20 mouse cellular contexts compared by ENCODE assay signal in the genomic region with DNA sequence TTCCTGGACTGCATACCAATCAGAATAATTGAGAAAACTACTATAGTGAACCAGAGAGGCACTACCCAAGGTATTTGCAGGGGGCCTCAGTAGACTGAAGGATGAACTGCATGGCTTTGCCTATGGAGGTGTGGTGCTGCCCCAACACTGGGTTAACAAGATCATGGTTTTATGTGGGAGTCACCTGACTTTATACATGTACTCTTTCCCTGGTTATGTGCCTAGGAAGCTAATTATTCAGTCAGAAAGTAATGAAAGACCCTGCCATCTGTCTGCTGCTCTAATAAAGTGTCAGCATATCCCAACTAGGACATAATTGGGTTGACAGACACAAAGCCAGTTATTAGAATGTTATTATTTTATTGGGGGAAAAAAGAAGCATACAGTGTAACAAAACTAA.
A peak's percentile ranks its signal among the peaks of the same experiment; 100 is the strongest.
DNase-seq lines count a peak whose midpoint lies in the region; ATAC-seq and TF ChIP-seq lines count a peak whose summit lies in the region.
"Had no signal": no experiment of that assay in that cellular context is flagged by ENCODE, and none has a peak within 500 bp of the region (broad histone marks: within the 10 kb centered on the region; RNA-seq: fewer than 3 reads in every experiment).

No protein-coding gene starts in this region.

- no peaks in the 10 kb centered on the region for H3K27me3 ChIP-seq in forebrain, embryonic 12.5 days
- no peaks in the 10 kb centered on the region for H3K27me3 ChIP-seq in forebrain, embryonic 11.5 days (ENCODE audit: control insufficient read depth, insufficient read depth, low read length)
- H3K27me3 ChIP-seq in hindbrain, embryonic 15.5 days: no peaks in the 10 kb centered on the region
- H3K27me3 ChIP-seq in hindbrain, postnatal 0 days (ENCODE audit: insufficient read depth, low read length): no peaks in the 10 kb centered on the region
- H3K27me3 ChIP-seq in forebrain, postnatal 0 days (ENCODE audit: insufficient read depth, low read length): no peaks in the 10 kb centered on the region
- H3K27me3 ChIP-seq: heart, embryonic 12.5 days; Patski had no signal

- no peak overlapping the region for H3K9ac ChIP-seq in forebrain, embryonic 12.5 days
- no peak overlapping the region for H3K9ac ChIP-seq in forebrain, embryonic 11.5 days (ENCODE audit: low read length)
- no peak overlapping the region for H3K9ac ChIP-seq in hindbrain, embryonic 15.5 days
- H3K9ac ChIP-seq in hindbrain, postnatal 0 days (replicated peaks; ENCODE audit: low read length): no peak overlapping the region
- no peak overlapping the region for H3K9ac ChIP-seq in forebrain, postnatal 0 days
- H3K9ac ChIP-seq: heart, embryonic 12.5 days had no signal

- H3K36me3 ChIP-seq in forebrain, embryonic 12.5 days (replicated peaks): no peaks in the 10 kb centered on the region
- no peaks in the 10 kb centered on the region for H3K36me3 ChIP-seq in forebrain, embryonic 11.5 days (ENCODE audit: control insufficient read depth, insufficient read depth, low read length)
- no peaks in the 10 kb centered on the region for H3K36me3 ChIP-seq in hindbrain, embryonic 15.5 days
- no peaks in the 10 kb centered on the region for H3K36me3 ChIP-seq in hindbrain, postnatal 0 days (ENCODE audit: insufficient read depth, low read length)
- H3K36me3 ChIP-seq in forebrain, postnatal 0 days (ENCODE audit: insufficient read depth): no peaks in the 10 kb centered on the region
- H3K36me3 ChIP-seq: embryonic facial prominence, embryonic 10.5 days; heart, embryonic 12.5 days; hindbrain, embryonic 10.5 days had no signal

- no peak overlapping the region for H3K4me2 ChIP-seq in forebrain, embryonic 12.5 days
- H3K4me2 ChIP-seq in forebrain, embryonic 11.5 days (ENCODE audit: low read depth, low read length, severe bottlenecking): no peak overlapping the region
- no peak overlapping the region for H3K4me2 ChIP-seq in hindbrain, embryonic 15.5 days
- no peak overlapping the region for H3K4me2 ChIP-seq in hindbrain, postnatal 0 days (ENCODE audit: low read depth, low read length)
- H3K4me2 ChIP-seq in forebrain, postnatal 0 days (ENCODE audit: low read depth): no peak overlapping the region
- H3K4me2 ChIP-seq: heart, embryonic 12.5 days had no signal

- H3K4me1 ChIP-seq in forebrain, embryonic 12.5 days: peaks cover 14% of the 10 kb centered on the region
- H3K4me1 ChIP-seq in forebrain, embryonic 11.5 days (replicated peaks; ENCODE audit: control insufficient read depth, insufficient read depth, low read length): 0 out of 2 replicates have a peak, but pooled peaks cover 2% of the 10 kb centered on the region
- peaks cover 10% of the 10 kb centered on the region; the same call in 1 of the 2 replicates for H3K4me1 ChIP-seq in hindbrain, embryonic 15.5 days (replicated peaks)
- H3K4me1 ChIP-seq in hindbrain, postnatal 0 days (ENCODE audit: insufficient read depth, low read length): peaks cover 3% of the 10 kb centered on the region; the same call in 1 of the 2 replicates
- peaks cover 10% of the 10 kb centered on the region; the same call in 1 of the 2 replicates for H3K4me1 ChIP-seq in forebrain, postnatal 0 days (ENCODE audit: insufficient read depth)
- H3K4me1 ChIP-seq: heart, embryonic 12.5 days had no signal

- no peak overlapping the region for H3K4me3 ChIP-seq in forebrain, embryonic 12.5 days (replicated peaks)
- H3K4me3 ChIP-seq in forebrain, embryonic 11.5 days (ENCODE audit: low read depth, low read length): no peak overlapping the region
- H3K4me3 ChIP-seq in hindbrain, embryonic 15.5 days: no peak overlapping the region
- H3K4me3 ChIP-seq in hindbrain, postnatal 0 days (ENCODE audit: low read length): no peak overlapping the region
- no peak overlapping the region for H3K4me3 ChIP-seq in forebrain, postnatal 0 days (ENCODE audit: low read depth, low read length)
- H3K4me3 ChIP-seq: embryonic facial prominence, embryonic 10.5 days; gastrocnemius, adult 2 months; heart, embryonic 12.5 days; hindbrain, embryonic 10.5 days had no signal

- no peak for TF ChIP-seq POLR2A in brain, embryonic 14.5 days (IDR thresholded peaks at IDR 0.05; ENCODE audit: borderline replicate concordance, extremely low read depth, insufficient read depth, insufficient read length, poor library complexity, severe bottlenecking)

- no peak for DNase-seq in forebrain, embryonic 11.5 days (ENCODE audit: low spot score)
- no peak for DNase-seq in hindbrain, postnatal 0 days (ENCODE audit: low spot score)
- DNase-seq in brain, embryonic 14.5 days (ENCODE audit: low read depth): peak; percentile 78
- no peak for DNase-seq in forebrain, postnatal 0 days
- DNase-seq in B cell, adult 2 months: no peak
- no peak for DNase-seq in cerebellum, adult 11-12 months
- DNase-seq: adrenal gland, postnatal 14 days; cerebellum, adult 2 months; cerebellum, postnatal 10 days; gastrocnemius, adult 2 months; gastrocnemius, postnatal 25 days had no signal

- no peak for TF ChIP-seq CTCF in hindbrain, postnatal 0 days (IDR thresholded peaks at IDR 0.05; ENCODE audit: low read depth)
- TF ChIP-seq CTCF in brain, embryonic 14.5 days (IDR thresholded peaks at IDR 0.05; ENCODE audit: borderline replicate concordance, extremely low read depth, insufficient read depth, insufficient read length): no peak
- no peak for TF ChIP-seq CTCF in forebrain, postnatal 0 days (IDR thresholded peaks at IDR 0.05; ENCODE audit: low read depth)

- no peaks in the 10 kb centered on the region for H3K9me3 ChIP-seq in forebrain, embryonic 12.5 days
- no peaks in the 10 kb centered on the region for H3K9me3 ChIP-seq in forebrain, embryonic 11.5 days (ENCODE audit: control insufficient read depth, low read length)
- no peaks in the 10 kb centered on the region for H3K9me3 ChIP-seq in hindbrain, embryonic 15.5 days
- H3K9me3 ChIP-seq in hindbrain, postnatal 0 days (ENCODE audit: low read length): no peaks in the 10 kb centered on the region
- no peaks in the 10 kb centered on the region for H3K9me3 ChIP-seq in forebrain, postnatal 0 days (ENCODE audit: low read length)
- H3K9me3 ChIP-seq: embryonic facial prominence, embryonic 10.5 days; heart, embryonic 12.5 days; hindbrain, embryonic 10.5 days had no signal

- ATAC-seq in forebrain, embryonic 12.5 days (ENCODE audit: low FRiP score): peak; percentile 49; the same call in 1 of the 2 replicates
- ATAC-seq in forebrain, embryonic 11.5 days (replicated peaks; ENCODE audit: low FRiP score): no peak
- ATAC-seq in hindbrain, embryonic 15.5 days (ENCODE audit: low FRiP score, low read depth): no peak
- no peak for ATAC-seq in hindbrain, postnatal 0 days
- no peak for ATAC-seq in forebrain, postnatal 0 days
- ATAC-seq: activated CD4-positive, CD25-positive, alpha-beta regulatory T cell, adult 4 months; inflammation-experienced regulatory T-cells, adult 6 months; intestine, postnatal 0 days; Patski had no signal

- no peak overlapping the region for H3K27ac ChIP-seq in forebrain, embryonic 12.5 days
- H3K27ac ChIP-seq in forebrain, embryonic 11.5 days (ENCODE audit: low read depth, low read length): no peak overlapping the region
- H3K27ac ChIP-seq in hindbrain, embryonic 15.5 days (replicated peaks): 0 out of 2 replicates have a peak overlapping the region, but pooled peaks have one; percentile 10
- H3K27ac ChIP-seq in hindbrain, postnatal 0 days: no peak overlapping the region
- H3K27ac ChIP-seq in forebrain, postnatal 0 days (ENCODE audit: low read depth, low read length): peak overlapping the region; percentile 35; the same call in 1 of the 2 replicates
- H3K27ac ChIP-seq: embryonic facial prominence, embryonic 10.5 days; gastrocnemius, adult 2 months; hindbrain, embryonic 10.5 days had no signal

Comparison
In these comparisons a context has a peak if more than half of its experiments do, and no peak if none do; other contexts are left out.
1. H3K27ac ChIP-seq: peak in hindbrain, embryonic 15.5 days (single experiment) and forebrain, postnatal 0 days (single experiment); none in forebrain, embryonic 12.5 days (single experiment), forebrain, embryonic 11.5 days (single experiment) and hindbrain, postnatal 0 days (single experiment).